Mouse (Mus musculus) CH12.LX (cell line): ENCODE measurements around the gene Tmem221. TPM values are rescaled to one million over a fixed set of nuclear protein-coding genes. Genes with fewer than 3 reads are reported as not detected.
A peak's percentile ranks its signal among the peaks of the same experiment; 100 is the strongest.

ENCODE experiments used
- DNase-seq: peaks from one replicate; pipeline ENCODE4 v3.0.0-alpha.2; 2013; ENCODE audit errors: extremely low read depth
- H3K27ac ChIP-seq: 2 replicates; pipeline ENCODE4 v1.5.1; 2012; ENCODE audit warnings: low read depth, mild to moderate bottlenecking, control low read depth, moderate library complexity; ENCODE audit not compliant: insufficient read depth
- H3K27me3 ChIP-seq: replicated peaks from 2 replicates; pipeline ENCODE3; 2012; ENCODE audit warnings: inconsistent platforms
- H3K36me3 ChIP-seq, 2 experiments: replicated peaks in 1 of 2; 2 replicates each; pipeline versions ENCODE3 to v1.6.1; 2012; ENCODE audit warnings: inconsistent platforms in 1 of 2, low read length in 1 of 2, mild to moderate bottlenecking in 1 of 2, mixed read lengths in 1 of 2, moderate library complexity in 1 of 2; ENCODE audit not compliant: control insufficient read depth in 1 of 2, insufficient read depth in 1 of 2
- H3K4me1 ChIP-seq, 2 experiments: 2 replicates each; pipeline ENCODE4 v1.6.1; 2012; ENCODE audit warnings: inconsistent platforms in 1 of 2, moderate library complexity in 1 of 2; ENCODE audit not compliant: insufficient read depth in 2 of 2, control insufficient read depth in 1 of 2
- H3K4me2 ChIP-seq: 2 replicates; pipeline ENCODE4 v1.6.1; 2012; ENCODE audit warnings: low read depth, mild to moderate bottlenecking, control low read depth; ENCODE audit not compliant: poor library complexity, insufficient read depth, severe bottlenecking
- H3K4me3 ChIP-seq, 3 experiments: fragments of 150-350 bp in 1 of 3; sonication (generic) in 1 of 3; replicated peaks in 1 of 3; 2 replicates each; pipeline versions ENCODE3 to v1.5.1; 2011 to 2012; ENCODE audit warnings: low read depth in 2 of 3, low read length in 2 of 3, mild to moderate bottlenecking in 2 of 3, moderate library complexity in 2 of 3, control low read depth in 1 of 3, improper control_type of control experiment in 1 of 3, inconsistent platforms in 1 of 3, mixed read lengths in 1 of 3; ENCODE audit not compliant: poor library complexity in 1 of 3
- H3K79me2 ChIP-seq: replicated peaks from 2 replicates; pipeline ENCODE4 v1.6.1; 2012; ENCODE audit warnings: mild to moderate bottlenecking, moderate library complexity; ENCODE audit not compliant: control insufficient read depth, poor library complexity, insufficient read depth, severe bottlenecking; ENCODE audit errors: extremely low read depth
- H3K9ac ChIP-seq: 2 replicates; pipeline ENCODE4 v1.6.1; 2012; ENCODE audit warnings: low read depth, mild to moderate bottlenecking, control low read depth, moderate library complexity; ENCODE audit not compliant: insufficient read depth
- H3K9me3 ChIP-seq: replicated peaks from 2 replicates; pipeline ENCODE3; 2012; ENCODE audit warnings: low read length, inconsistent platforms, mixed read lengths
- E2F4 ChIP-seq: IDR thresholded peaks from 2 replicates; pipeline ENCODE4 v1.6.1; 2011; ENCODE audit warnings: low read depth, low read length, improper control_type of control experiment; ENCODE audit not compliant: insufficient replicate concordance
- ELF1 ChIP-seq: IDR thresholded peaks from 2 replicates; pipeline ENCODE4 v1.6.1; 2014; ENCODE audit warnings: low read depth, mild to moderate bottlenecking, inconsistent platforms, low read length, improper control_type of control experiment
- MAFK ChIP-seq: IDR thresholded peaks from 2 replicates; pipeline ENCODE4 v1.6.1; 2011; ENCODE audit warnings: low read length, improper control_type of control experiment; ENCODE audit not compliant: insufficient replicate concordance
- MAX ChIP-seq: IDR thresholded peaks from 2 replicates; pipeline ENCODE4 v1.6.1; 2011; ENCODE audit warnings: low read length, improper control_type of control experiment
- MAZ ChIP-seq: IDR thresholded peaks from 2 replicates; pipeline ENCODE4 v1.6.1; 2012; ENCODE audit warnings: low read depth, mild to moderate bottlenecking, inconsistent platforms, low read length, improper control_type of control experiment, moderate library complexity
- MXI1 ChIP-seq: IDR thresholded peaks from 2 replicates; pipeline ENCODE4 v1.6.1; 2011; ENCODE audit warnings: mild to moderate bottlenecking, low read depth, low read length, improper control_type of control experiment
- NRF1 ChIP-seq: IDR thresholded peaks from 2 replicates; pipeline ENCODE4 v1.6.1; 2014; ENCODE audit warnings: low read depth, mild to moderate bottlenecking, inconsistent platforms, low read length, improper control_type of control experiment, moderate library complexity
- PAX5 ChIP-seq: IDR thresholded peaks from 2 replicates; pipeline ENCODE4 v1.6.1; 2012; ENCODE audit warnings: low read length, inconsistent platforms, mixed read lengths
- POLR2A ChIP-seq: IDR thresholded peaks from 2 replicates; pipeline ENCODE4 v1.6.1; 2011; ENCODE audit warnings: low read depth, mild to moderate bottlenecking, improper control_type of control experiment, low read length
- POLR2AphosphoS2 ChIP-seq: IDR thresholded peaks from 2 replicates; pipeline ENCODE4 v1.6.1; 2011; ENCODE audit warnings: low read depth, low read length, improper control_type of control experiment
- ZNF384 ChIP-seq: IDR thresholded peaks from 2 replicates; pipeline ENCODE4 v1.6.1; 2012; ENCODE audit warnings: low read depth, low read length, improper control_type of control experiment, inconsistent platforms
- dilution Hi-C: fragments of 300-500 bp; cut with MboI; formaldehyde crosslinking; loops from 2 replicates; pipeline ENCODE4 v1.14.3; 2020; ENCODE audit warnings: low sequenced_read_pairs; ENCODE audit not compliant: extremely low pct_unique_long_range_greater_than_20kb, extremely low pct_ligation_motif_present
- in situ Hi-C: fragments of 300-500 bp; cut with MboI; formaldehyde crosslinking; loops from 3 replicates; pipeline ENCODE4 v1.14.3; 2019; ENCODE audit warnings: low sequenced_read_pairs, low pct_ligation_motif_present, low pct_unique_long_range_greater_than_20kb, mixed read lengths
- polyA plus RNA-seq: library from polyadenylated mRNA; unstranded; fragments of >175 nt; gene quantifications from 2 replicates; pipeline ENCODE4 v1.2.1, GENCODE M21; 2012; ENCODE audit warnings: low read depth; ENCODE audit not compliant: insufficient read length
- total RNA-seq, 2 experiments: library from RNA; depleted of rRNA; stranded (reverse); fragments of 300-350 nt in 1 of 2; fragments of >200 nt in 1 of 2; gene quantifications; 2 replicates each; pipeline ENCODE4 v1.2.3; 2012 to 2014

Tmem221 gene
- total and polyA plus RNA-seq, 3 experiments: 0.51 TPM; not detected in 2

- TF ChIP-seq POLR2AphosphoS2 (no peak), NRF1 (peak; percentile 8; the same call in 1 of the 2 replicates), MAZ (0 out of 2 replicates have a peak, but pooled peaks have one; percentile 0), E2F4 (no peak), MAX (0 out of 2 replicates have a peak, but pooled peaks have one; percentile 45), ELF1 (0 out of 2 replicates have a peak, but pooled peaks have one; percentile 33), MAFK (no peak)
- TF ChIP-seq, all 38 proteins: peak for 20
Observed at GRCm38 (mm10) chr8:71595862-71596261, 37.2 kb upstream of the Tmem221 start (continued).

- dilution Hi-C loops: no loop called here
- Histone ChIP-seq H3K79me2 (peaks cover 20% of the 10 kb centered on the region), H3K36me3 (peaks cover 0 to 26% of the 10 kb centered on the region in 2 experiments), H3K27ac (peak overlapping the region; percentile 62), H3K4me3 (peak overlapping the region; percentile 50 to 89 (median 70)), H3K9me3 (no peaks in the 10 kb centered on the region)
- TF ChIP-seq PAX5: no peak
- TF ChIP-seq ZNF384: peak; percentile 61
- TF ChIP-seq MAFK: peak; percentile 58; the same call in 1 of the 2 replicates
- TF ChIP-seq POLR2A: 0 out of 2 replicates have a peak, but pooled peaks have one; percentile 24
- TF ChIP-seq, all 38 proteins: peak for 3
- DNase-seq: no peak
- in situ Hi-C loops: no loop called here
- Histone ChIP-seq H3K4me1 (peaks cover 46 to 67% of the 10 kb centered on the region in 2 experiments), H3K4me2 (peak overlapping the region; percentile 26), H3K27me3 (no peaks in the 10 kb centered on the region), H3K9ac (peak overlapping the region; percentile 60; the same call in 1 of the 2 replicates)
Observed at GRCm38 (mm10) chr8:71594324-71594722, 35.7 kb upstream of the Tmem221 start.

- H3K9ac ChIP-seq: peak overlapping the region; percentile 87
- H3K4me3 ChIP-seq: peak overlapping the region; percentile 3 to 89 (median 70)
- peak overlapping the region; percentile 23; the same call in 1 of the 2 replicates for H3K27ac ChIP-seq
- in situ Hi-C loops: no loop called here
- H3K36me3 ChIP-seq: peaks cover 0 to 20% of the 10 kb centered on the region in 2 experiments
- dilution Hi-C loops: no loop called here
- H3K79me2 ChIP-seq: peaks cover 20% of the 10 kb centered on the region
- no peaks in the 10 kb centered on the region for H3K27me3 ChIP-seq
- H3K4me2 ChIP-seq: peak overlapping the region; percentile 26
- peaks cover 43 to 67% of the 10 kb centered on the region in 2 experiments for H3K4me1 ChIP-seq
- no peaks in the 10 kb centered on the region for H3K9me3 ChIP-seq
- no peak for DNase-seq
- TF ChIP-seq MXI1: no peak
- TF ChIP-seq POLR2AphosphoS2: 0 out of 2 replicates have a peak, but pooled peaks have one; percentile 22
Observed at GRCm38 (mm10) chr8:71593556-71594323, 35.1 kb upstream of the Tmem221 start.
